Mouse (Mus musculus) lung, adult 2 months (tissue): ENCODE data around the gene Prdm16.

Experiments
- CTCF ChIP-seq: fragments of 200-500 bp; IDR thresholded peaks from 2 replicates; pipeline ENCODE4 v1.5.1; 2011; ENCODE audit warnings: mild to moderate bottlenecking, low read length, control low read depth; ENCODE audit not compliant: insufficient read depth
- POLR2A ChIP-seq: fragments of 200-500 bp; IDR thresholded peaks from 2 replicates; pipeline ENCODE4 v1.6.1; 2011; ENCODE audit warnings: low read depth, mild to moderate bottlenecking, control low read depth, low read length, borderline replicate concordance; ENCODE audit errors: extremely low read depth

DNA sequence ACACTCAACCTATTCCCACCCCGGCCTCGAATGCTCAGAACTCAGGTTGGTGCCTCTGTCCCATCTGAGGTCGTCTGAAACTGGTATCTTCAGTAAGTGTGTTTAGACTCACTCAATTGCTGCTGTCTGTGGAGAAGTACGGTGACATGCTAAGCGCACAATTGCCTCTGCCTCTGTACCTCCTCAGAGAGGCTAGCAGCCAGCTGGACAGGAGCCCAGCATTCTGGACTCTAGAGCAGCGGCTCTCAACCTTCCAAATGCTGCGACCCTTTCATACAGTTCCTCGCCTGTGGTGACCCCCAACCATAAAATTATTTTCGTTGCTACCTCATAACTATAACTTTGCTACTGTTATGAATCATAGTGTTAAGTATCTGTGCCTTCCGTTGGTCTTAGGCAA, 34.3 kb downstream of the Prdm16 start:
- TF ChIP-seq POLR2A (no peak), CTCF (no peak)
